Mouse (Mus musculus) neural tube, embryonic 14.5 days (tissue): ENCODE measurements around the gene Mgl2. TPM values are rescaled to one million over a fixed set of nuclear protein-coding genes. Genes with fewer than 3 reads are reported as not detected.

Experiments
- ATAC-seq: fragments of 200-750 bp; cut with Nextera tagmentation; 2 replicates; pipeline ENCODE4 v1.8.0; 2017; ENCODE audit warnings: low read depth, mild to moderate bottlenecking, moderate TSS enrichment, moderate library complexity
- H3K27ac ChIP-seq: fragments of 300-500 bp; sonication (generic); 2 replicates; pipeline ENCODE4 v1.5.1; 2014; ENCODE audit warnings: low read depth, mild to moderate bottlenecking, control low read depth, low read length, moderate library complexity, mixed read lengths
- H3K27me3 ChIP-seq: fragments of 300-500 bp; sonication (generic); 2 replicates; pipeline ENCODE4 v1.6.1; 2014; ENCODE audit warnings: low read length; ENCODE audit not compliant: control insufficient read depth, insufficient read depth
- H3K36me3 ChIP-seq: fragments of 300-500 bp; sonication (generic); 2 replicates; pipeline ENCODE4 v1.6.1; 2014; ENCODE audit warnings: low read length, mixed read lengths; ENCODE audit not compliant: control insufficient read depth, insufficient read depth
- H3K4me1 ChIP-seq: fragments of 300-500 bp; sonication (generic); 2 replicates; pipeline ENCODE4 v1.6.1; 2014; ENCODE audit warnings: low read length; ENCODE audit not compliant: control insufficient read depth, insufficient read depth
- H3K4me2 ChIP-seq: fragments of 300-500 bp; sonication (generic); 2 replicates; pipeline ENCODE4 v1.6.1; 2014; ENCODE audit warnings: mild to moderate bottlenecking, low read depth, low read length, control low read depth
- H3K4me3 ChIP-seq: fragments of 300-500 bp; sonication (generic); 2 replicates; pipeline ENCODE4 v1.5.1; 2014; ENCODE audit warnings: low read depth, low read length, control low read depth, mixed read lengths
- H3K9ac ChIP-seq: fragments of 300-500 bp; sonication (generic); replicated peaks from 2 replicates; pipeline ENCODE4 v1.6.1; 2014; ENCODE audit warnings: low read depth, mild to moderate bottlenecking, control low read depth, low read length, mixed read lengths
- H3K9me3 ChIP-seq: fragments of 300-500 bp; sonication (generic); 2 replicates; pipeline ENCODE4 v1.6.1; 2016; ENCODE audit warnings: low read length; ENCODE audit not compliant: control insufficient read depth
- WGBS: fragments of 180-500 bp; shearing (Covaris S2); extraction: QIAGEN DNeasy Blood & Tissue Kit; methylation state at CpG from one replicate; pipeline ENCODE4 v1.1.7; 2014; 5-methylcytosine and 5-hydroxymethylcytosine counted together
- polyA plus RNA-seq: library from polyadenylated mRNA; unstranded; fragments of >200 nt; fragmentation: Nextera tagmentation; extraction: Ambion mirVana; gene quantifications from 2 replicates; pipeline ENCODE4 v1.2.1, GENCODE M21; 2014

Mgl2 gene
- polyA plus RNA-seq, 1 experiment from 2014 or later, result 0.20 TPM

DNA sequence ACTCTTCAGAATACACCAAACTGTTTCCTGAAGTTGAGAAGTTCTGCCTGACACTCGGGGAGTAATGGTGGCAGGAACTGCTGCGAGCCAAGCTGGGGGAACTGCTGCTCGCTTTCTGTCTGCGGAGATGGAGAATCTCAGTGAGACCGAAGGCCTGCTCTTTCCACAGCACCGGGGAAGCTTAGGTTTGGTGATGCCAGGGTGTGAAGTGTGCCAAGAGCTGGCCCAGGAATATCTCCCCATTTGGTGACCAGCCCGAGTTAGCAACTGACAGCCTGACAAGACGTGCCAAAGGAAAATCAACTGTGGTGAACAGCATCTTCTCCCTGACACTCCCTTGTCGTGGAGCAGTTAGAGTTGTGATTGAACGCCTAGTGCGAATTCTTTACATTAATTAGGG, 48.2 kb downstream of the Mgl2 start:
- no peak overlapping the region for H3K9ac ChIP-seq
- H3K9me3 ChIP-seq, result no peaks in the 10 kb centered on the region
- no peak overlapping the region for H3K4me2 ChIP-seq
- 91% methylated on average over 11 of the region's 11 CpGs for WGBS
- H3K27ac ChIP-seq, result no peak overlapping the region
- no peaks in the 10 kb centered on the region for H3K36me3 ChIP-seq
- no peak for ATAC-seq
- no peaks in the 10 kb centered on the region for H3K4me1 ChIP-seq
- H3K4me3 ChIP-seq, result no peak overlapping the region
- no peaks in the 10 kb centered on the region for H3K27me3 ChIP-seq

DNA sequence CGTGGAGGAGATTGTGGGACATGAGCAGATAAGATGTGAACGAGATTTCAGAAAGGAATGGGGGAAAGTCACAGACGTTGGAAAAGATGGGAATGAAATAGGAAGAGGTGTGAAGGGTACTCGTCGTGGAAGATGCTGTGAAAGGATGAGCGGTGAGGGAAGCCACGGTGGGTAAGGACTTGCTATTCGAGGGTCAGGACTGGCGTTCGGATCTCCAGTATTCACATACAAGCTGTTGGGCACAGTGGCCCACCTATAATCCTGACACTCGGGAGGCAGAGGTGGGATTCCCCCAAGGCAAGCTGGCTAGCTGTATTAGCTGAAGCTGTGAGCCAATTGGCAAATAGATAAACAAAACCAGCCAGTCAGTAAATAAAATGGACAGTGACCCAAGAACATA, 48.6 kb downstream of the Mgl2 start:
- Histone ChIP-seq H3K27me3 (no peaks in the 10 kb centered on the region), H3K27ac (no peak overlapping the region), H3K9ac (no peak overlapping the region), H3K4me1 (no peaks in the 10 kb centered on the region), H3K4me2 (no peak overlapping the region), H3K4me3 (no peak overlapping the region), H3K36me3 (no peaks in the 10 kb centered on the region), H3K9me3 (no peaks in the 10 kb centered on the region)
- WGBS, result 83% methylated on average over 11 of the region's 11 CpGs
- no peak for ATAC-seq

DNA sequence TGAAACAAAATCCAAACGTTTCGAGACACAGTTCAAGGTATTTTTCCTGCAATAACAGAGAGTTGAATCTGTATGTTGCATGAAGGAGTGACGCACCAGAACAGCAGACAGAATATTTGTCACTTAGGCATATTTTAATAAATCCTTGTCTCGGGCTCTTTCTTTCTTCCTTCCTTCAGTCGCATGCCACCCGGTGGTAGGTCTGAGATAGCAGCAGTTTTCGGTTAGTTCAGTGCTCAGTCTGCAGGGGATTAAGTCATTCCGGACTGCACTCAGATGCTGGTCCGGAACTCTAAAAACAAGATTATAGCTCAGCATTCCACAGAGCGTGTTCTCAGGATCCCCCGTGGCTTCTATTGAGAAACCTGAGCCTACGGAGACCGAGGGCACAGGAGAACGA, 49.3 kb downstream of the Mgl2 start:
- no peak overlapping the region for H3K4me2 ChIP-seq
- ATAC-seq, result no peak
- no peaks in the 10 kb centered on the region for H3K4me1 ChIP-seq
- WGBS, result 42% methylated on average over 14 of the region's 14 CpGs
- H3K4me3 ChIP-seq, result no peak overlapping the region
- no peaks in the 10 kb centered on the region for H3K9me3 ChIP-seq
- no peaks in the 10 kb centered on the region for H3K27me3 ChIP-seq
- no peaks in the 10 kb centered on the region for H3K36me3 ChIP-seq
- H3K9ac ChIP-seq, result no peak overlapping the region
- H3K27ac ChIP-seq, result no peak overlapping the region

DNA sequence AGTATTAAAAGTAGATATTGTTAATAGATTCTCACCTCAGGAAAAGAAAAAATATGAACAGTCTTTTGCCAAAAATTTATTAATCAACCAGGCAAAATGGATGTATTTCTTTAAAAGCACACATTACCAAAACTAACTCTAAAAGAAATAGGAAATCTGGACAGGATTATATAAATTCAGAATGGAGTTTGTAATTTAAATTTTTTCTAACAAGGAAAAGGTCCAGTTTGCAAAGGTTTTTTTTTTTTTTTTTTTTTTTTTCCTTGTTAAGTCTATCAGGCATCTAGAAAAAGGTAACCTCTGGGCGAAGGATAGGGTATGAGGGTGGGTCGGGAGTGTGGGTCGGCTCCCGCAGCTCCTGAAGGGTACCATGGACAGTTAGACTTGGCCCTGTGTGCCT, 50.4 kb downstream of the Mgl2 start:
- Histone ChIP-seq H3K27ac (no peak overlapping the region), H3K27me3 (no peaks in the 10 kb centered on the region), H3K9me3 (no peaks in the 10 kb centered on the region), H3K36me3 (no peaks in the 10 kb centered on the region), H3K4me2 (no peak overlapping the region), H3K9ac (no peak overlapping the region), H3K4me3 (no peak overlapping the region), H3K4me1 (no peaks in the 10 kb centered on the region)
- no peak for ATAC-seq
- 95% methylated on average over 4 of the region's 4 CpGs for WGBS

DNA sequence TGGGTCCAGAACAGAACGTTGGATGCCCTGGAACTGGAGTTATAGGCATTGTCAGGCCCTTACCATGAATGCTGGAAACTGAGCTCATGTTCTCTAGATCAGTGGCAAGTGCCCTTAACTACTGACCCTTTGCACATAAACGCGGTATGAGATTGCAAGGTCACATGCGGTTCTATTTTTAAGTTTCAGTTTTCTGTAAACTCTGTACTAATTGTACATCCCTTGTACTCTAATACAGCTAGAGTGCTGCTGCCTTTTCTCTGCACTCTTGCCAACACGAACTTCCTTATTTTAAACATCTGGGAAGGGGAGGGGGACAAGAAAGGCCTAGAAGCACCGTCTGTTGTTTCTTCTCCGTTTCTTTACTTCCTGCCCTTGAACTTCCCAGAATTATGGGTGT, 55.0 kb downstream of the Mgl2 start:
- no peak overlapping the region for H3K27ac ChIP-seq
- H3K9me3 ChIP-seq, result no peaks in the 10 kb centered on the region
- H3K4me3 ChIP-seq, result no peak overlapping the region
- H3K4me1 ChIP-seq, result no peaks in the 10 kb centered on the region
- no peak for ATAC-seq
- H3K27me3 ChIP-seq, result no peaks in the 10 kb centered on the region
- H3K9ac ChIP-seq, result no peak overlapping the region
- 82% methylated on average over 7 of the region's 7 CpGs for WGBS
- no peaks in the 10 kb centered on the region for H3K36me3 ChIP-seq
- no peak overlapping the region for H3K4me2 ChIP-seq

Other genes starting within 250 kb of the Mgl2 start
- 0.80 and 2.0 TPM in 2 replicates for gene Kctd11, start 248.9 kb upstream of the Mgl2 start, polyA plus RNA-seq
- 0.17 and 0.33 TPM in 2 replicates for gene Acap1, start 234.8 kb upstream of the Mgl2 start, polyA plus RNA-seq
- gene 2810408A11Rik, start 229.3 kb upstream of the Mgl2 start, polyA plus RNA-seq, result 7.1 and 7.8 TPM in 2 replicates
- 26.2 and 27.8 TPM in 2 replicates for gene Neurl4, start 229.3 kb upstream of the Mgl2 start, polyA plus RNA-seq
- gene Gps2, start 216.4 kb upstream of the Mgl2 start, polyA plus RNA-seq, result 58.5 and 65.4 TPM in 2 replicates
- 1,037 and 1,095 TPM in 2 replicates for gene Eif5a, start 208.4 kb upstream of the Mgl2 start, polyA plus RNA-seq
- 5.9 and 11.1 TPM in 2 replicates for gene Ybx2, start 194.5 kb upstream of the Mgl2 start, polyA plus RNA-seq
- 2.7 and 3.7 TPM in 2 replicates for gene Slc2a4, start 182.1 kb upstream of the Mgl2 start, polyA plus RNA-seq
- gene Cldn7, start 165.6 kb upstream of the Mgl2 start, polyA plus RNA-seq, result 0.33 and 0.88 TPM in 2 replicates
- gene Ctdnep1, start 149.2 kb upstream of the Mgl2 start, polyA plus RNA-seq, result 26.5 and 27.1 TPM in 2 replicates
- gene Elp5, start 147.8 kb upstream of the Mgl2 start, polyA plus RNA-seq, result 159 and 175 TPM in 2 replicates
- gene Gabarap, start 139.2 kb upstream of the Mgl2 start, polyA plus RNA-seq, result 609 and 643 TPM in 2 replicates
- gene Phf23, start 134.6 kb upstream of the Mgl2 start, polyA plus RNA-seq, result 28.8 and 37.8 TPM in 2 replicates
- gene Dvl2, start 129.7 kb upstream of the Mgl2 start, polyA plus RNA-seq, result 19.0 and 19.2 TPM in 2 replicates
- gene Acadvl, start 114.9 kb upstream of the Mgl2 start, polyA plus RNA-seq, result 49.5 and 57.2 TPM in 2 replicates
- gene Dlg4, start 113.4 kb upstream of the Mgl2 start, polyA plus RNA-seq, result 24.9 and 31.6 TPM in 2 replicates
- gene Asgr1, start 76.2 kb upstream of the Mgl2 start, polyA plus RNA-seq, result 3.7 TPM in 1 of 2 replicates, not detected in the other
- gene Asgr2, start 37.7 kb upstream of the Mgl2 start, polyA plus RNA-seq, result 0.26 TPM in 1 of 2 replicates, not detected in the other
- 1.1 TPM in 1 of 2 replicates, not detected in the other for gene Clec10a, start 25.9 kb downstream of the Mgl2 start, polyA plus RNA-seq
- gene Slc16a11, start 82.4 kb downstream of the Mgl2 start, polyA plus RNA-seq, result 3.0 and 4.0 TPM in 2 replicates
- 10.4 and 13.2 TPM in 2 replicates for gene Slc16a13, start 90.7 kb downstream of the Mgl2 start, polyA plus RNA-seq
- gene Bcl6b, start 99.5 kb downstream of the Mgl2 start, polyA plus RNA-seq, result 1.8 and 5.7 TPM in 2 replicates
- 160 and 161 TPM in 2 replicates for gene 0610010K14Rik, start 107.6 kb downstream of the Mgl2 start, polyA plus RNA-seq
- gene Gm21988, start 109.5 kb downstream of the Mgl2 start, polyA plus RNA-seq, result 12.7 and 13.3 TPM in 2 replicates
- gene Rnasek, start 109.5 kb downstream of the Mgl2 start, polyA plus RNA-seq, result 389 and 413 TPM in 2 replicates
- 0.08 and 2.1 TPM in 2 replicates for gene Alox12, start 125.0 kb downstream of the Mgl2 start, polyA plus RNA-seq
- gene Alox12e, start 192.3 kb downstream of the Mgl2 start, polyA plus RNA-seq, result not detected in 2 replicates
- gene Alox15, start 221.7 kb downstream of the Mgl2 start, polyA plus RNA-seq, result not detected in 2 replicates